In genomic region chr8:48599028-48599427, GRCm38 (mm10) we compare ENCODE assay signal across 22 mouse cellular contexts.
A peak's percentile ranks its signal among the peaks of the same experiment; 100 is the strongest.
DNase-seq lines count a peak whose midpoint lies in the region; ATAC-seq lines count a peak whose summit lies in the region.
"Had no signal": no experiment of that assay in that cellular context is flagged by ENCODE, and none has a peak within 500 bp of the region (broad histone marks: within the 10 kb centered on the region; RNA-seq: fewer than 3 reads in every experiment).

No protein-coding gene starts in this region.

- H3K27me3 ChIP-seq in limb, embryonic 12.5 days, result no peaks in the 10 kb centered on the region
- no peaks in the 10 kb centered on the region for H3K27me3 ChIP-seq in limb, embryonic 10.5 days (ENCODE audit: low read depth, poor library complexity, severe bottlenecking)
- no peaks in the 10 kb centered on the region for H3K27me3 ChIP-seq in embryonic facial prominence, embryonic 15.5 days
- no peaks in the 10 kb centered on the region for H3K27me3 ChIP-seq in liver, embryonic 13.5 days
- no peaks in the 10 kb centered on the region for H3K27me3 ChIP-seq in forebrain, embryonic 13.5 days
- H3K27me3 ChIP-seq: hindbrain, embryonic 15.5 days; intestine, embryonic 15.5 days; lung, embryonic 15.5 days; midbrain, embryonic 15.5 days had no signal

- no peaks in the 10 kb centered on the region for H3K9me3 ChIP-seq in limb, embryonic 12.5 days
- no peaks in the 10 kb centered on the region for H3K9me3 ChIP-seq in limb, embryonic 10.5 days (replicated peaks)
- no peaks in the 10 kb centered on the region for H3K9me3 ChIP-seq in embryonic facial prominence, embryonic 15.5 days (replicated peaks)
- H3K9me3 ChIP-seq in liver, embryonic 13.5 days (replicated peaks), result no peaks in the 10 kb centered on the region; the same call in 1 of the 2 replicates
- H3K9me3 ChIP-seq in forebrain, embryonic 13.5 days (replicated peaks), result no peaks in the 10 kb centered on the region
- H3K9me3 ChIP-seq: hindbrain, embryonic 15.5 days; intestine, embryonic 15.5 days; lung, embryonic 15.5 days; midbrain, embryonic 15.5 days had no signal

- H3K27ac ChIP-seq in limb, embryonic 12.5 days, result peak overlapping the region; percentile 62; the same call in 1 of the 2 replicates
- H3K27ac ChIP-seq in limb, embryonic 10.5 days, result no peak overlapping the region
- peak overlapping the region; percentile 78 for H3K27ac ChIP-seq in embryonic facial prominence, embryonic 15.5 days (replicated peaks)
- no peak overlapping the region for H3K27ac ChIP-seq in liver, embryonic 13.5 days
- no peak overlapping the region for H3K27ac ChIP-seq in forebrain, embryonic 13.5 days
- H3K27ac ChIP-seq: heart, adult 2 months; hindbrain, embryonic 15.5 days; intestine, embryonic 15.5 days; left cerebral cortex, adult 2 months; lung, embryonic 15.5 days; midbrain, embryonic 15.5 days; stomach, postnatal 0 days had no signal

- no peak overlapping the region for H3K4me3 ChIP-seq in limb, embryonic 12.5 days (replicated peaks)
- no peak overlapping the region for H3K4me3 ChIP-seq in limb, embryonic 10.5 days
- H3K4me3 ChIP-seq in embryonic facial prominence, embryonic 15.5 days (replicated peaks), result no peak overlapping the region
- no peak overlapping the region for H3K4me3 ChIP-seq in liver, embryonic 13.5 days (replicated peaks)
- no peak overlapping the region for H3K4me3 ChIP-seq in forebrain, embryonic 13.5 days
- H3K4me3 ChIP-seq: heart, adult 2 months; hindbrain, embryonic 15.5 days; intestine, embryonic 15.5 days; left cerebral cortex, adult 2 months; lung, embryonic 15.5 days; midbrain, embryonic 15.5 days had no signal

- peaks cover 14% of the 10 kb centered on the region for H3K4me1 ChIP-seq in limb, embryonic 12.5 days (replicated peaks)
- H3K4me1 ChIP-seq in limb, embryonic 10.5 days, result peaks cover 13% of the 10 kb centered on the region
- peaks cover 21% of the 10 kb centered on the region; the same call in 1 of the 2 replicates for H3K4me1 ChIP-seq in embryonic facial prominence, embryonic 15.5 days
- no peaks in the 10 kb centered on the region for H3K4me1 ChIP-seq in liver, embryonic 13.5 days (replicated peaks)
- no peaks in the 10 kb centered on the region for H3K4me1 ChIP-seq in forebrain, embryonic 13.5 days
- H3K4me1 ChIP-seq: intestine, embryonic 15.5 days had no signal

- no peak for ATAC-seq in limb, embryonic 12.5 days (ENCODE audit: insufficient number of reproducible peaks, insufficient read depth, low FRiP score, low TSS enrichment, low read depth)
- no peak for ATAC-seq in embryonic facial prominence, embryonic 15.5 days (ENCODE audit: insufficient number of reproducible peaks, low FRiP score, low TSS enrichment, low read depth)
- 0 out of 2 replicates have a peak, but pooled peaks have one; percentile 47 for ATAC-seq in liver, embryonic 13.5 days (ENCODE audit: low read depth)
- no peak for ATAC-seq in forebrain, embryonic 13.5 days
- ATAC-seq: intestine, embryonic 15.5 days; midbrain, embryonic 15.5 days had no signal

- WGBS in limb, embryonic 12.5 days, result 59% methylated on average over 4 of the region's 4 CpGs
- 67% methylated on average over 4 of the region's 4 CpGs for WGBS in limb, embryonic 10.5 days
- WGBS in embryonic facial prominence, embryonic 15.5 days, result 69% methylated on average over 4 of the region's 4 CpGs
- WGBS in liver, embryonic 13.5 days (ENCODE audit: insufficient replicate concordance), result 67% methylated on average over 4 of the region's 4 CpGs
- WGBS in forebrain, embryonic 13.5 days, result 85% methylated on average over 4 of the region's 4 CpGs

- no peak for DNase-seq in limb, embryonic 10.5 days (ENCODE audit: low spot score)
- DNase-seq in liver, embryonic 13.5 days, result no peak
- no peak for DNase-seq in thymus, postnatal 25 days
- DNase-seq in right cerebral cortex, adult 2 months (ENCODE audit: low spot score in 2 of 2), result no peak
- DNase-seq: cerebellum, adult 11 months; cerebellum, postnatal 10 days; gastrocnemius, postnatal 25 days; heart, adult 2 months; kidney, adult 8-10 months; kidney, postnatal 10 days; lung, postnatal 36 days; right cerebral cortex, adult 18-20 months; thymus, adult 2 months had no signal

- H3K36me3 ChIP-seq in limb, embryonic 12.5 days, result no peaks in the 10 kb centered on the region
- no peaks in the 10 kb centered on the region for H3K36me3 ChIP-seq in limb, embryonic 10.5 days
- no peaks in the 10 kb centered on the region for H3K36me3 ChIP-seq in embryonic facial prominence, embryonic 15.5 days
- no peaks in the 10 kb centered on the region for H3K36me3 ChIP-seq in liver, embryonic 13.5 days
- no peaks in the 10 kb centered on the region for H3K36me3 ChIP-seq in forebrain, embryonic 13.5 days (ENCODE audit: poor library complexity, severe bottlenecking)
- H3K36me3 ChIP-seq: hindbrain, embryonic 15.5 days; intestine, embryonic 15.5 days; lung, embryonic 15.5 days; midbrain, embryonic 15.5 days had no signal

- H3K9ac ChIP-seq in limb, embryonic 12.5 days (replicated peaks), result no peak overlapping the region
- no peak overlapping the region for H3K9ac ChIP-seq in embryonic facial prominence, embryonic 15.5 days
- H3K9ac ChIP-seq in liver, embryonic 13.5 days, result no peak overlapping the region
- no peak overlapping the region for H3K9ac ChIP-seq in forebrain, embryonic 13.5 days
- H3K9ac ChIP-seq: hindbrain, embryonic 15.5 days; intestine, embryonic 15.5 days; lung, embryonic 15.5 days; midbrain, embryonic 15.5 days had no signal

- H3K4me2 ChIP-seq in limb, embryonic 12.5 days, result no peak overlapping the region
- H3K4me2 ChIP-seq in embryonic facial prominence, embryonic 15.5 days (replicated peaks), result no peak overlapping the region
- no peak overlapping the region for H3K4me2 ChIP-seq in liver, embryonic 13.5 days
- no peak overlapping the region for H3K4me2 ChIP-seq in forebrain, embryonic 13.5 days
- H3K4me2 ChIP-seq: hindbrain, embryonic 15.5 days; intestine, embryonic 15.5 days; lung, embryonic 15.5 days; midbrain, embryonic 15.5 days had no signal

Comparison
In these comparisons a context has a peak if more than half of its experiments do, and no peak if none do; other contexts are left out.
1. H3K27ac ChIP-seq: peak in limb, embryonic 12.5 days (single experiment) and embryonic facial prominence, embryonic 15.5 days (single experiment); none in limb, embryonic 10.5 days (single experiment), liver, embryonic 13.5 days (single experiment) and forebrain, embryonic 13.5 days (single experiment).